Mouse (Mus musculus) testis, adult 2 months (tissue): ENCODE measurements around the gene Ifi35. TPM values are rescaled to one million over a fixed set of nuclear protein-coding genes. Genes with fewer than 3 reads are reported as not detected.
A peak's percentile ranks its signal among the peaks of the same experiment; 100 is the strongest.
"Not testable (repeated sequence)": the region's sequence is repeated elsewhere in the genome, so short reads cannot be mapped to it uniquely, and the experiment has no call there.

Experiments used
- H3K27ac ChIP-seq: fragments of 200-500 bp; 2 replicates; pipeline ENCODE4 v1.5.1; 2012; ENCODE audit warnings: low read depth, low read length; ENCODE audit not compliant: control insufficient read depth, insufficient read depth
- H3K27me3 ChIP-seq: fragments of 200-500 bp; 2 replicates; pipeline ENCODE4 v1.6.1; 2012; ENCODE audit warnings: mild to moderate bottlenecking, low read length, moderate library complexity; ENCODE audit not compliant: control insufficient read depth, insufficient read depth
- H3K36me3 ChIP-seq: fragments of 200-500 bp; 2 replicates; pipeline ENCODE4 v1.6.1; 2012; ENCODE audit warnings: mild to moderate bottlenecking, low read length; ENCODE audit not compliant: control insufficient read depth, insufficient read depth
- H3K4me1 ChIP-seq: fragments of 200-500 bp; 2 replicates; pipeline ENCODE4 v1.6.1; 2012; ENCODE audit warnings: low read length; ENCODE audit not compliant: control insufficient read depth, insufficient read depth
- H3K4me3 ChIP-seq: fragments of 200-500 bp; 2 replicates; pipeline ENCODE4 v1.5.1; 2012; ENCODE audit warnings: low read depth, mild to moderate bottlenecking, low read length, moderate library complexity, mixed read lengths; ENCODE audit not compliant: control insufficient read depth
- CTCF ChIP-seq: fragments of 200-500 bp; IDR thresholded peaks from 2 replicates; pipeline ENCODE4 v1.5.1; 2012; ENCODE audit warnings: low read depth, mild to moderate bottlenecking, inconsistent platforms, low read length, moderate library complexity; ENCODE audit not compliant: control insufficient read depth, insufficient read depth, insufficient replicate concordance
- POLR2A ChIP-seq: fragments of 200-500 bp; IDR thresholded peaks from 2 replicates; pipeline ENCODE4 v1.6.1; 2012; ENCODE audit warnings: low read depth, mild to moderate bottlenecking, inconsistent platforms, low read length, moderate library complexity; ENCODE audit not compliant: control insufficient read depth
- polyA plus RNA-seq: library from polyadenylated mRNA; depleted of rRNA; stranded (reverse); fragments of >200 nt; gene quantifications from 2 replicates; pipeline ENCODE4 v1.2.3, GENCODE M21; 2012

Gene Ifi35
- polyA plus RNA-seq, 1 experiment: 3.2 TPM

- TF ChIP-seq CTCF: no peak
- TF ChIP-seq POLR2A: no peak
- H3K4me1 ChIP-seq: peaks cover 3% of the 10 kb centered on the region
- peak within 1 kb of the TSS; percentile 97 for H3K4me3 ChIP-seq
Measured at GRCm38 (mm10) chr11:101424105-101424851, 23.9 kb upstream of the Ifi35 start, which contains the start of gene Gm27029. Gene Gm27029 (minus strand): TSS chr11:101424796.

GRCm38 (mm10) chr11:101424925-101425813, 23.0 kb upstream of the Ifi35 start, which contains the start of the genes Rundc1 and Ptges3l:
Gene Rundc1 (plus strand): TSS chr11:101425085.
Gene Ptges3l (minus strand): TSS chr11:101425333.
- Histone ChIP-seq H3K27ac (peak within 1 kb of the TSS; percentile 97), H3K4me1 (peaks cover 3% of the 10 kb centered on the region), H3K4me3 (peak within 1 kb of the TSS; percentile 97)

More at GRCm38 (mm10) chr11:101424105-101424851, 23.9 kb upstream of the Ifi35 start, which contains the start of gene Gm27029:
- H3K27me3 ChIP-seq: no peaks in the 10 kb centered on the region
- peak within 1 kb of the TSS; percentile 97 for H3K27ac ChIP-seq
- no peaks in the 10 kb centered on the region for H3K36me3 ChIP-seq

GRCm38 (mm10) chr11:101426165-101426564, 22.0 kb upstream of the Ifi35 start:
- Histone ChIP-seq H3K27me3 (no peaks in the 10 kb centered on the region), H3K36me3 (no peaks in the 10 kb centered on the region), H3K27ac (no peak overlapping the region), H3K4me1 (peaks cover 3% of the 10 kb centered on the region), H3K4me3 (peak overlapping the region; percentile 97; the same call in 1 of the 2 replicates)
- no peak for TF ChIP-seq CTCF
- TF ChIP-seq POLR2A: no peak

More at GRCm38 (mm10) chr11:101424925-101425813, 23.0 kb upstream of the Ifi35 start, which contains the start of the genes Rundc1 and Ptges3l:
- Histone ChIP-seq H3K27me3 (no peaks in the 10 kb centered on the region), H3K36me3 (no peaks in the 10 kb centered on the region)
- TF ChIP-seq POLR2A: peak; percentile 84
- TF ChIP-seq CTCF: peak; percentile 13; the same call in 1 of the 2 replicates

- Histone ChIP-seq H3K27me3 (no peaks in the 10 kb centered on the region), H3K4me3 (no peak overlapping the region), H3K4me1 (no peaks in the 10 kb centered on the region; the same call in 1 of the 2 replicates), H3K36me3 (peaks cover 2% of the 10 kb centered on the region), H3K27ac (no peak overlapping the region; the same call in 1 of the 2 replicates)
- TF ChIP-seq CTCF: no peak
Measured at GRCm38 (mm10) chr11:101431327-101431726, 16.9 kb upstream of the Ifi35 start.

GRCm38 (mm10) chr11:101433396-101433795, 14.8 kb upstream of the Ifi35 start:
- no peak for TF ChIP-seq CTCF
- TF ChIP-seq POLR2A: no peak
- H3K27ac ChIP-seq: no peak overlapping the region
- H3K4me1 ChIP-seq: no peaks in the 10 kb centered on the region
- H3K36me3 ChIP-seq: peaks cover 2% of the 10 kb centered on the region
- no peaks in the 10 kb centered on the region for H3K27me3 ChIP-seq
- no peak overlapping the region for H3K4me3 ChIP-seq

GRCm38 (mm10) chr11:101435831-101436230, 12.4 kb upstream of the Ifi35 start:
- Histone ChIP-seq H3K4me3 (no peak overlapping the region), H3K27ac (no peak overlapping the region), H3K36me3 (peaks cover 2% of the 10 kb centered on the region), H3K4me1 (no peaks in the 10 kb centered on the region), H3K27me3 (no peaks in the 10 kb centered on the region)
- TF ChIP-seq POLR2A: no peak
- TF ChIP-seq CTCF: no peak

GRCm38 (mm10) chr11:101436916-101437315, 11.3 kb upstream of the Ifi35 start:
- H3K4me1 ChIP-seq: no peaks in the 10 kb centered on the region; the same call in 1 of the 2 replicates
- no peaks in the 10 kb centered on the region for H3K27me3 ChIP-seq
- H3K4me3 ChIP-seq: no peak overlapping the region
- H3K36me3 ChIP-seq: peaks cover 2% of the 10 kb centered on the region
- TF ChIP-seq POLR2A (no peak), CTCF (no peak)
- H3K27ac ChIP-seq: no peak overlapping the region

GRCm38 (mm10) chr11:101438006-101438405, 10.2 kb upstream of the Ifi35 start:
- not testable (repeated sequence) for H3K4me3 ChIP-seq, H3K36me3 ChIP-seq, H3K4me1 ChIP-seq, H3K27ac ChIP-seq, H3K27me3 ChIP-seq

GRCm38 (mm10) chr11:101441450-101442126, 6.6 kb upstream of the Ifi35 start:
- H3K27me3 ChIP-seq, H3K36me3 ChIP-seq, H3K4me1 ChIP-seq: not testable (repeated sequence)
- H3K4me3 ChIP-seq: peak overlapping the region; percentile 81
- H3K27ac ChIP-seq: 0 out of 2 replicates have a peak overlapping the region, but pooled peaks have one; percentile 26
